Mouse (Mus musculus): ENCODE measurements around the gene Pet117. TPM values are rescaled to one million over a fixed set of nuclear protein-coding genes. Genes with fewer than 3 reads are reported as not detected.
A peak's percentile ranks its signal among the peaks of the same experiment; 100 is the strongest.
"Not testable (repeated sequence)": the region's sequence is repeated elsewhere in the genome, so short reads cannot be mapped to it uniquely, and the experiment has no call there.

The Pet117 gene
- polyA plus RNA-seq (2016; fragmentation: Nextera tagmentation; extraction: Ambion mirVana) = not detected in 2 replicates

DNA sequence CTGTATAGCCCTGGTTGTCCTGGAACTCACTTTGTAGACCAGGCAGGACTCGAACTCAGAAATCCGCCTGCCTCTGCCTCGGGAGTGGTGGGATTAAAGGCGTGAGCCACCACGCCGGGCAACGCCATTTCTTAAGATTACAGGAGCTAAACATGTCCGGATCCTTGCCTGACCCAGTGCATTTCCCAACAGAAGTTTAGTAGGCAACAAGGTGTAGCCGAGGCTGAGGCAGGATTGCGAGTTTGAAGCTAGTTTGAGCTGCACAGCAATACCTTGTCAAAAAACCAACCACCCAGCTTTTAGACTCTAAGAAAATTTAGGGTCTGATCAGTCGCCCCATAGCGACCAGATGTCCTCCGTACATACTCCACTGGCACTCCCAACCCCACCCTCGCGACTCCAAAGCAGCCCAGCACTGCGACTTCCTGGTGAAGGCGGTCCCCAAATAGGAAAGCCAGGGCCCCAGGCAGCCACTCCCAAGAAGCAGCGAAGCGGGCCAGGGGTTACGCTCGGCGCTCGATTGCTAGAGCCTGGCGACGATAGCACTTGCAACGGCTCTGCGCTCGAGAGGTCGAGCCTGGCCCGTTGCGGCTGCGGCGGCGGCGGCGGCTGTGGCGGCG is at the start of gene Pet117, which contains the start of gene Kat14:
Gene Pet117, plus strand, starts transcription at position 597 of the 620 bp plus-strand sequence.
Gene Kat14, plus strand, starts transcription at position 584 of the 620 bp plus-strand sequence.
- H3K36me3 ChIP-seq = peaks cover 8% of the 10 kb centered on the region
- peak within 1 kb of the TSS; percentile 92 for H3K4me3 ChIP-seq
- no peaks in the 10 kb centered on the region for H3K9me3 ChIP-seq
- H3K4me1 ChIP-seq = peaks cover 12% of the 10 kb centered on the region
- DNase-seq (ENCODE audit: low spot score) = peak; percentile 98
- WGBS = 5% methylated on average over 38 of the region's 38 CpGs
- no peaks in the 10 kb centered on the region for H3K27me3 ChIP-seq (ENCODE audit: insufficient read depth, poor library complexity, severe bottlenecking)
- H3K27ac ChIP-seq = peak within 1 kb of the TSS; percentile 99

- no peaks in the 10 kb centered on the region for H3K36me3 ChIP-seq
- H3K9me3 ChIP-seq = no peaks in the 10 kb centered on the region
- WGBS = 54% methylated on average over 3 of the region's 3 CpGs
- no peak overlapping the region for H3K4me3 ChIP-seq
- H3K27ac ChIP-seq = no peak overlapping the region
- H3K4me1 ChIP-seq = no peaks in the 10 kb centered on the region
- no peak for DNase-seq (ENCODE audit: low spot score)
- H3K27me3 ChIP-seq (ENCODE audit: insufficient read depth, poor library complexity, severe bottlenecking) = peaks cover 27% of the 10 kb centered on the region
Measured at GRCm38 (mm10) chr2:144324218-144324617, 44.6 kb upstream of the Pet117 start.

DNA sequence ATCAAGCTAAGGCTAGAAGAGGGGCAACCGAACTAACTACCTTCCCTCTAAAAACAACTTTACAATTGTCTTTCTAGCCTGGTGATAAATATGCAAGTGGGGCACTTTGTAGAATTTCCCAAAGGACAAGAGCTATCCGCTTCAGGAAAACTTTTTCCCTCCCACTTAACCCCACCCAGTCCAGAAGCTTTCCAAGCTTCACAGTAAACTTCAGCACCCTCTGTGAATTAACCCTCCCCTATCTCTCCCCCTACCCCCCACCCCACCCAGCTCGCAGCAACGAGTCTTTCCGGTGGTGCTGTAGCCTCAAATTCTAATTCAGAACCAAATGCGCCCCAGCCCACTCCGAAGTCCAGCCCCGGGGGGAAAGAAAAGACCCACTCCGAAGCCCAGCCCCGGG is 39.3 kb upstream of the Pet117 start:
- H3K9me3 ChIP-seq = no peaks in the 10 kb centered on the region
- peak overlapping the region; percentile 69 for H3K4me3 ChIP-seq
- WGBS = 4% methylated on average over 10 of the region's 10 CpGs
- peaks cover 75% of the 10 kb centered on the region for H3K27me3 ChIP-seq (ENCODE audit: insufficient read depth, poor library complexity, severe bottlenecking)
- peaks cover 37% of the 10 kb centered on the region for H3K4me1 ChIP-seq
- no peak for DNase-seq (ENCODE audit: low spot score)
- no peak overlapping the region for H3K27ac ChIP-seq
- no peaks in the 10 kb centered on the region for H3K36me3 ChIP-seq

- Histone ChIP-seq H3K27me3 (ENCODE audit: insufficient read depth, poor library complexity, severe bottlenecking) (peaks cover 80% of the 10 kb centered on the region), H3K4me3 (peak overlapping the region; percentile 69), H3K36me3 (no peaks in the 10 kb centered on the region), H3K27ac (no peak overlapping the region), H3K4me1 (peaks cover 37% of the 10 kb centered on the region), H3K9me3 (no peaks in the 10 kb centered on the region)
- DNase-seq (ENCODE audit: low spot score) = no peak
- 3% methylated on average over 10 of the region's 10 CpGs for WGBS
Measured at GRCm38 (mm10) chr2:144329937-144330336, 38.9 kb upstream of the Pet117 start.

- no peak overlapping the region for H3K27ac ChIP-seq
- H3K9me3 ChIP-seq = no peaks in the 10 kb centered on the region
- H3K4me1 ChIP-seq = peaks cover 37% of the 10 kb centered on the region
- H3K36me3 ChIP-seq = no peaks in the 10 kb centered on the region
- DNase-seq (ENCODE audit: low spot score) = no peak
- H3K4me3 ChIP-seq = peak overlapping the region; percentile 69
- peaks cover 85% of the 10 kb centered on the region for H3K27me3 ChIP-seq (ENCODE audit: insufficient read depth, poor library complexity, severe bottlenecking)
- WGBS = under 1% methylated on average over 41 of the region's 41 CpGs
Measured at GRCm38 (mm10) chr2:144330352-144330959, 38.3 kb upstream of the Pet117 start.

- no peak for DNase-seq (ENCODE audit: low spot score)
- under 1% methylated on average over 49 of the region's 50 CpGs for WGBS
Measured at GRCm38 (mm10) chr2:144330960-144331371, 37.8 kb upstream of the Pet117 start.

DNA sequence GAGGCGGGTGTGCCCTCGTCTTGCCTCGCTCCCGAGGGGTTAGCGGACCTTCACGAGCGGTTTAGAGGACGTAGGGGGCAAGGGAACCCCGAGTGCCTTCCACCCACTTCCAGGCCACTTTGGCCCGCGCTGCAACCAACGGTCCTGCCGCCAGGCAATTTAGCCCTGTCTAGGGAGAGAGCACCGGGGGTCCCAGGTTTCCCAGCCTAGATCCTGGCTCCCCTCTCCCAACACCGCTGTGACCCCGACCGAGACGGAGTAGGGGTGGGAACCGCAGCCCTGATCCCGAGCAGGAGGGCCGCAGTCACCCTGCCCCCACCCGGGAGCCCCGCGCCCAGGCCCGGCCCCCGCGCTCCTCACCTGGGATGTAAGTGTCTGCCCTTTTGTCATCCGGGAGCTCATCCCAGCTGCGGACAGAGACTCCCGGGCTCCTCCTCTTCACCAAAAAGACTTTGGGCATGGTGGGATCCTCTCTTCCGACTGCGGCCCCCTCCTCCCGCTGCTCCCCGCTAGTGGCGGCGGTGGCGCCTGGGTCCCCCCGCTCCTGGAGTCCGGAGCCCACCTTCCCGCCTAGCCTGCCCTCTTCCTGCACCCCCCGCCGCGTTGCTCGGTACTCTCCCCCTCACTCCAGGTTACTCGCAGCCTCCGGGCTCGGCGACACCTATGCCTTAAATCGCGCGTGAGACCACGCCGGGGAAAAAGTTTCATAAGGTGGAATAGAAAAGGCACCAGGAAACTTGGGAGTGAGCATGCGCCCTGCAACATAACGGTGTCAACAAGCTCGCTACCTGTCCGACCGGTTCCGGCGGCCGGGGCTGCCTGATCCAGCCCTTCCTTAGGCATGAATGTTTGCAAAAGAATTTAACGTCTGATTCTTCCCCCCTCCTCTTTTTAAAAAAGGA is 37.1 kb upstream of the Pet117 start, which contains the start of gene Ovol2:
Gene Ovol2, minus strand, starts transcription at position 746 of the 902 bp plus-strand sequence.
- Histone ChIP-seq H3K36me3 (no peaks in the 10 kb centered on the region), H3K4me1 (peaks cover 37% of the 10 kb centered on the region), H3K9me3 (no peaks in the 10 kb centered on the region), H3K4me3 (peak within 1 kb of the TSS; percentile 69), H3K27ac (peak within 1 kb of the TSS; percentile 17), H3K27me3 (ENCODE audit: insufficient read depth, poor library complexity, severe bottlenecking) (peaks cover 89% of the 10 kb centered on the region)
- DNase-seq (ENCODE audit: low spot score) = no peak
- WGBS = under 1% methylated on average over 62 of the region's 62 CpGs

More at GRCm38 (mm10) chr2:144330960-144331371, 37.8 kb upstream of the Pet117 start:
- peak overlapping the region; percentile 69 for H3K4me3 ChIP-seq
- H3K36me3 ChIP-seq = no peaks in the 10 kb centered on the region
- H3K27me3 ChIP-seq (ENCODE audit: insufficient read depth, poor library complexity, severe bottlenecking) = peaks cover 88% of the 10 kb centered on the region
- H3K4me1 ChIP-seq = peaks cover 37% of the 10 kb centered on the region
- no peaks in the 10 kb centered on the region for H3K9me3 ChIP-seq
- H3K27ac ChIP-seq = peak overlapping the region; percentile 17; the same call in 1 of the 2 replicates

- H3K27ac ChIP-seq = no peak overlapping the region
- WGBS = 10% methylated on average over 9 of the region's 9 CpGs
Measured at GRCm38 (mm10) chr2:144332486-144332885, 36.3 kb upstream of the Pet117 start.

GRCm38 (mm10) chr2:144333138-144333842 is 35.5 kb upstream of the Pet117 start:
- Histone ChIP-seq H3K4me1 (peaks cover 37% of the 10 kb centered on the region), H3K36me3 (no peaks in the 10 kb centered on the region), H3K4me3 (peak overlapping the region; percentile 69), H3K9me3 (no peaks in the 10 kb centered on the region), H3K27me3 (ENCODE audit: insufficient read depth, poor library complexity, severe bottlenecking) (peaks cover 78% of the 10 kb centered on the region), H3K27ac (0 out of 2 replicates have a peak overlapping the region, but pooled peaks have one; percentile 10)
- 8% methylated on average over 28 of the region's 28 CpGs for WGBS
- DNase-seq (ENCODE audit: low spot score) = no peak

More at GRCm38 (mm10) chr2:144332486-144332885, 36.3 kb upstream of the Pet117 start:
- H3K36me3 ChIP-seq = no peaks in the 10 kb centered on the region
- no peaks in the 10 kb centered on the region for H3K9me3 ChIP-seq
- peak overlapping the region; percentile 69 for H3K4me3 ChIP-seq
- no peak for DNase-seq (ENCODE audit: low spot score)
- peaks cover 85% of the 10 kb centered on the region for H3K27me3 ChIP-seq (ENCODE audit: insufficient read depth, poor library complexity, severe bottlenecking)
- H3K4me1 ChIP-seq = peaks cover 37% of the 10 kb centered on the region

DNA sequence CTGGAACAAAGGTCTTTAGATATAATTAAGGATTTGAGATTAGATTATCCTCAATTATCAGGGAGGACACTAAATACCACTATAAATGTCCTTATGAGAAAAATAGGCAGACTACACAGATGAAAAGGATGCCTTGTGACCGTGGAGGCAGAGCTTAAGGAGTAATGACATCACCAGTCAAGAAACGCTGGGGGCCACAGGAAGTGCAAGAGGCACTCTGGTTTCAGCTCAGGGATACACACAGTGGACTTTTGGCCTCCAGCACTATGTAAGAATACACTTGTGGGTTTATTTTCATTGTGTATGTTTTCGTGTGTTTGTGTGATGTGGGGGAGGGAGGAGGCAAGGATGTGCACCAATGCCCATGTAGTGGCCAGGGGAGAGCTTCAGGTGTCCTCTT is 31.6 kb upstream of the Pet117 start:
- peaks cover 38% of the 10 kb centered on the region for H3K27me3 ChIP-seq (ENCODE audit: insufficient read depth, poor library complexity, severe bottlenecking)
- H3K4me1 ChIP-seq = peaks cover 11% of the 10 kb centered on the region
- no peaks in the 10 kb centered on the region for H3K9me3 ChIP-seq
- H3K36me3 ChIP-seq = no peaks in the 10 kb centered on the region
- H3K4me3 ChIP-seq = no peak overlapping the region
- H3K27ac ChIP-seq = no peak overlapping the region
- 55% methylated on average over 3 of the region's 3 CpGs for whole genome bisulfite sequencing
- DNase-seq (ENCODE audit: low spot score) = no peak

DNA sequence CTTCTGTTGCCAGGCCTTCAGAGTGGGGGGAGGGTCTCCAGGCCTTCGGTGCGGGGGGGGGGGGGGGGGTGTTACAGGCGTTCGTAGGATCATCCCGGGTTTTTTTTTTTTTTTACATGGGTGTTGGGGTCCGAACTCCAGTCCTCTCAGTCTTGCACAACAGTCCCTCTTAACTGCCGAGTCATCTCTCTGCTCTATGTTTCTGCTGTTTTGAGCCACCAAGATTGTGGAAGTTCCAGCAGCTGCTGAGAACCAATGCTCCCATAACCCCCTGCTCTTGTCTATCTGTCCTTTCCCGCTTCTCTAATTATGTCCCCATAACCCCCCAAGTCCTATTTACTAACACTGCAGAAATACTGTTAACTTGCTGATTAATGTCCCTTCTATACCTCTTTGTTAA is 31.1 kb upstream of the Pet117 start:
- Histone ChIP-seq H3K36me3 (no peaks in the 10 kb centered on the region), H3K4me1 (peaks cover 7% of the 10 kb centered on the region), H3K27me3 (ENCODE audit: insufficient read depth, poor library complexity, severe bottlenecking) (peaks cover 34% of the 10 kb centered on the region), H3K4me3 (no peak overlapping the region), H3K27ac (no peak overlapping the region), H3K9me3 (no peaks in the 10 kb centered on the region)
- WGBS = 77% methylated on average over 6 of the region's 8 CpGs
- no peak for DNase-seq (ENCODE audit: low spot score)

DNA sequence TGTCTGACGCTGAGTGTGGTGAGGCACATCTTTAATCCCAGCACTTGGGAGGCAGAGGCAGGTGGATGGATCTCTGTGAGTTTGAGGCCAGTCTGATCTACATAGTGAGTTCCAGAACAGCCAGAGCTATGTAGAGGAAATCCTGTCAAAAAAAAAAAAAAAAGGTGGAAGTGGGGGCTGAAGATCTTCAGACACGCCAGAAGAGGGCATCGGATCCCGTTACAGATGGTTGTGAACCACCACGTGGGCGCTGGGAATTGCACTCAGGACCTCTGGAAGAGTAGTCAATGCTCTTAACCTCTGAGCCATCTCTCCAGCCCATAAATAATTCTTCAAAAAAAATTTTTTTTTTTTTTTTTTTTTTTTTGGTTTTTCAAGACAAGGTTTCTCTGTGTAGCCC is 30.6 kb upstream of the Pet117 start:
- not testable (repeated sequence) for H3K27ac ChIP-seq; H3K4me3 ChIP-seq; H3K36me3 ChIP-seq; DNase-seq (ENCODE audit: low spot score); H3K4me1 ChIP-seq; H3K9me3 ChIP-seq
- WGBS = 69% methylated on average over 6 of the region's 6 CpGs
- H3K27me3 ChIP-seq (ENCODE audit: insufficient read depth, poor library complexity, severe bottlenecking) = peaks cover 29% of the 10 kb centered on the region
